Mouse (Mus musculus) heart, postnatal 14 days (tissue): ENCODE measurements around the gene Wipf3. TPM values are rescaled to one million over a fixed set of nuclear protein-coding genes. Genes with fewer than 3 reads are reported as not detected.
A peak's percentile ranks its signal among the peaks of the same experiment; 100 is the strongest.

Experiments used
- DNase-seq, 2 experiments: peaks; one replicate each; pipeline ENCODE4 v3.0.0; 2021 to 2022
- intact Hi-C: fragments of 180-260 bp; cut with DNase I; formaldehyde crosslinking; loops from one replicate; pipeline ENCODE4 v1.15.1; 2025
- total RNA-seq, 2 experiments: library from RNA; stranded (reverse); gene quantifications; 2 replicates each; pipeline ENCODE4 v1.2.3; 2021

The Wipf3 gene
- total RNA-seq, 2 experiments from 2014 or later = 20.9 to 25.7 TPM

- intact Hi-C loops = no loop called here
- no peak for DNase-seq
Measured at GRCm38 (mm10) chr6:54430221-54430620, 818 bp downstream of the Wipf3 start.

- intact Hi-C loops = no loop called here
- DNase-seq = peak in 1 of 2 experiments; percentile 16
Measured at GRCm38 (mm10) chr6:54431761-54432160, 2.4 kb downstream of the Wipf3 start.

GRCm38 (mm10) chr6:54432191-54432590 lies 2.8 kb downstream of the Wipf3 start:
- no peak for DNase-seq
- intact Hi-C loops = no loop called here

GRCm38 (mm10) chr6:54432806-54433545 lies 3.6 kb downstream of the Wipf3 start:
- intact Hi-C loops = no loop called here
- DNase-seq = no peak

- intact Hi-C loops = no loop called here
- DNase-seq = no peak
Measured at GRCm38 (mm10) chr6:54434171-54434570, 4.8 kb downstream of the Wipf3 start.

- no peak for DNase-seq
- intact Hi-C loops = no loop called here
Measured at GRCm38 (mm10) chr6:54435663-54436062, 6.3 kb downstream of the Wipf3 start.

GRCm38 (mm10) chr6:54436286-54436685 lies 6.9 kb downstream of the Wipf3 start:
- DNase-seq = no peak
- intact Hi-C loops = no loop called here

GRCm38 (mm10) chr6:54438510-54438909 lies 9.1 kb downstream of the Wipf3 start:
- intact Hi-C loops = no loop called here
- no peak for DNase-seq

GRCm38 (mm10) chr6:54440658-54441057 lies 11.3 kb downstream of the Wipf3 start:
- intact Hi-C loops = no loop called here
- DNase-seq = no peak

- intact Hi-C loops = no loop called here
- no peak for DNase-seq
Measured at GRCm38 (mm10) chr6:54443657-54444056, 14.3 kb downstream of the Wipf3 start.

- DNase-seq = no peak
Measured at GRCm38 (mm10) chr6:54444086-54444485, 14.7 kb downstream of the Wipf3 start.

GRCm38 (mm10) chr6:54445249-54445818 lies 15.9 kb downstream of the Wipf3 start:
- intact Hi-C loops = no loop called here
- DNase-seq = no peak

More at GRCm38 (mm10) chr6:54444086-54444485, 14.7 kb downstream of the Wipf3 start:
- intact Hi-C loops = no loop called here

- intact Hi-C loops = no loop called here
- DNase-seq = no peak
Measured at GRCm38 (mm10) chr6:54447353-54447752, 17.9 kb downstream of the Wipf3 start.

- intact Hi-C loops = no loop called here
- DNase-seq = no peak
Measured at GRCm38 (mm10) chr6:54459661-54460060, 30.3 kb downstream of the Wipf3 start.

- intact Hi-C loops = no loop called here
- no peak for DNase-seq
Measured at GRCm38 (mm10) chr6:54460172-54460914, 30.9 kb downstream of the Wipf3 start.

GRCm38 (mm10) chr6:54460915-54461671 lies 31.7 kb downstream of the Wipf3 start:
- intact Hi-C loops = no loop called here
- peak; percentile 44 to 69 for DNase-seq

- intact Hi-C loops = no loop called here
- no peak for DNase-seq
Measured at GRCm38 (mm10) chr6:54462766-54463165, 33.4 kb downstream of the Wipf3 start.

- intact Hi-C loops = no loop called here
- DNase-seq = peak in 1 of 2 experiments; percentile 26
Measured at GRCm38 (mm10) chr6:54463701-54464458, 34.5 kb downstream of the Wipf3 start.

GRCm38 (mm10) chr6:54464926-54465325 lies 35.5 kb downstream of the Wipf3 start:
- DNase-seq = no peak
- intact Hi-C loops = no loop called here

GRCm38 (mm10) chr6:54467371-54467770 lies 38.0 kb downstream of the Wipf3 start:
- DNase-seq = no peak
- intact Hi-C loops = no loop called here
